Mouse (Mus musculus): ENCODE measurements at regions not wholly inside any gene's neighbourhood (a gene's known extent, or its start where the extent isn't known, plus 50 kb on each side); places are given as distances from the start of the nearest gene placed in this dataset.

- no peak for DNase-seq
Observed at GRCm38 (mm10) chr11:38618707-38619106, 1382.9 kb upstream of the Tenm2 start.

DNA sequence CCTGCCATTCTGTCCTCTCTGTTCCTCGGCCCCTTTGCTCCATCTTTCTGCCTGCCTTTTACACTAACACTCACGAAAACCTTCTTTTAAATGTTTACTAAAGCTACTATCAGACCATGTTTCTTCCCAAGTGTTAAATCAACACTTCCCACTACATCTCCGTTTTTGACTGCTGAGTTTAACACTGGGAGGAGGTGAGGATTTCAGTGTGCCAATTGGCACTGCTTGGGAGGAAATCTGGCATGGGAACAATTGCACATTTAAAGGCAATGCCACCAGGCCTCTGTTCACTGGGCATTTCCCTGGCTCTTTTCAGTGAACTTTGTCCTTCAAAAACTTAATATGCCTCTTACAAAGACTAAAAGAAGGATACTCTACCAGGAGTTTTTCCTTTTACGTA, 1365.2 kb upstream of the Tenm2 start:
- DNase-seq, result no peak

- DNase-seq, result no peak
Observed at GRCm38 (mm10) chr11:38568515-38568914, 1332.8 kb upstream of the Tenm2 start.

- peak; percentile 6 for DNase-seq
Observed at GRCm38 (mm10) chr11:38543893-38544292, 1308.1 kb upstream of the Tenm2 start.

- DNase-seq, result no peak
Observed at GRCm38 (mm10) chr11:38540097-38540496, 1304.3 kb upstream of the Tenm2 start.

DNA sequence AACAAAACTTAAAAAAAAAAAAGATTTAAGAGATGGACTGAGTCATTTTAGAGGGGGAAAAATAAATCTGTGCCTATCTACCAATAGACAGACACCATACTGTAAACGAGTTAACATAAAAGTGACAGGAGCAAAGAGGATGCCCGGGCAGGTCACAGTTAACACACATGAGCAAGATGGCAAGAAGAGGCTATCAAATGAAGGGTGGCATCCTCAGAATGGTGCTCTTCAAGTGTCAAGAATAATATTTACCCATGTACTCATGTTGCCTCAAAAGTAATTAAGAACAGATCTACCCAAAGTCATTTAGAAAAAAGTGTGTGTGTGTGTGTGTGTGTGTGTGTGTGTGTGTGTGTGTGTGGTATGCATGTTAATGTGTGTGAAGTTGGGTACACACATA, 1296.5 kb upstream of the Tenm2 start:
- DNase-seq, result no peak

GRCm38 (mm10) chr11:38509676-38510075, 1273.9 kb upstream of the Tenm2 start:
- no peak for DNase-seq

DNA sequence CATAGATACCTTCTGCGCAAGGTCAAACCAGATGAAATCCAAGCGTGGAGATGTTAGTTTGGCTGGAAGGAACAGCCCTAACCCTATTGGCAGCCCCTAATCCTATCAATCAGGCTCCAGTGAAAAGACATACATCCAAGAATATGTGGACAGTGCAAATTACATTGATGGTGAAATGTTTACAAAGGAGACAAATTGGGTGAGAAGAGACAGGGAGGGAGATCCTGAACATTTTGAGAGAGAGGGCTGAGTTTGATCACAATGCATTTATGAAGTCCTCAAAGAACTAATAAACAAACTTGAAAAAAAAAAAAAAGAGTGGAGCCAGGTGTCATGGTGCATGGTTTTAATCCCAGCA, 1228.5 kb upstream of the Tenm2 start:
- DNase-seq, result no peak

DNA sequence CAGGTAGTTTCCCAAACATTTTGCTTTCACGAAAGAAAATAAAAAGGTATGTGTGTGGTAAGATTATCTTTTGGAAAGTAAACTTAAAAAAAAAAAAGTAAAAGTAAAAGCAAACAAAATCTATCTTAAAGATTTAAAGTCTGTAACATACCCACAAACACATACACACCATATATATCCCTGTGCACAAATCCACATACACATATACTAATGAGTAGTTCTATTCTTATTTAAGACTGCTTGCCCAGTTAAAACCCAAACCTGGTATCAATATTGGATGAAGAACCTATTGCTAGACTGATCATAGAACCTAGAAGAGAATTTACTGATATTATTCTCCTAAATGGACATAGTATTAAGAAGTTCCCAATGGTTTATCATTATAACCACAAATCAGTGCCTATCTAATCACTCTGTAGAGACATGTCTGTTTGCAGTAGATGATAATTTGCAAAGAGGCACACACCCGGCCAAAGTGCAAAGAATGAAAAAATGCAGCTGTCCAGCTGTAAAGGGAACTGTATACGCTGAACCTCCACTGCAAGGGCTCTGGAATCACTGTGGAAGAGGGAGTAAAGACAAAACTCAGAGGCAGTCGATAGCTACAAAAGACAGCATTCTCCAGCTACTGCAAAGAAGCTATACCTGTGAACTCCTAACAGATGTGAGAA, 1227.9 kb upstream of the Tenm2 start:
- DNase-seq, result no peak

DNA sequence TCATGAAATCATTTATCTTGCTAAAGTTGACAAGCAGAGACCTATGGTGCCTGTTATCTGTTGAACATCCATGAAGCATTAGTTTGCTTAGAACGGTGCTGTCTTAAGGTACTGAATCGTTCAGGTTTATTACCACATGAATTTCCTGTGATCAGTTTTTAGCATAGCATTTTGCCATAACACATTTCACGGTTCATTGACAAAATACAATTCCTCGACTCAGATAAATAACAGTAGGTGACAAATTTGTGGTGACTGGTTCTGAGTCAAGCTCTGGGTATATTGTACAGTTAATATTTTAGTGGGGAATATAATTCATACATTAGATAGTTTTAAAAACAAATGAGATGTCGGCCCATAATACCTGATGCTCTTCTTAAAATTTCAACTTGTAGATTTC, 1207.5 kb upstream of the Tenm2 start:
- DNase-seq, result no peak

GRCm38 (mm10) chr11:38410302-38410701, 1174.5 kb upstream of the Tenm2 start:
- no peak for DNase-seq

GRCm38 (mm10) chr11:38397771-38398170, 1162.0 kb upstream of the Tenm2 start:
- no peak for DNase-seq

DNA sequence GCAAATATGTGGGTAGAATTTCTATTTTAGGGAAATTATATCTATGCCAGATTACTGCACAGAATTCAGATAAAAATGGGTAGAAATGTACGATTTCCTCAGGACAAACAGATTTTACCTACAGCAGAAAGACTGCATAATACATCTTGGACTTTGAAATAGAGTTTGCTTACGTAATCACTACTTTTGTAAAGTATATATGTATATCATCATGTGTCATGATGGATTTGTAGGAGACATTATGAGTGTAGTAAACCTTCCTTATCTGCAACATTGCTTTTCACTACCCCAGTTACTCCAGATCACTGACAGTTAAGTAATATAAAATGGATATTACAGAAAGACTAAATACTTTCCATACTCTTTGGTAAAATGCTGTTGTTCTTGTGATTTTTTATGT, 1151.2 kb upstream of the Tenm2 start:
- DNase-seq, result no peak

- DNase-seq, result no peak
Observed at GRCm38 (mm10) chr11:38346442-38346841, 1110.7 kb upstream of the Tenm2 start.

DNA sequence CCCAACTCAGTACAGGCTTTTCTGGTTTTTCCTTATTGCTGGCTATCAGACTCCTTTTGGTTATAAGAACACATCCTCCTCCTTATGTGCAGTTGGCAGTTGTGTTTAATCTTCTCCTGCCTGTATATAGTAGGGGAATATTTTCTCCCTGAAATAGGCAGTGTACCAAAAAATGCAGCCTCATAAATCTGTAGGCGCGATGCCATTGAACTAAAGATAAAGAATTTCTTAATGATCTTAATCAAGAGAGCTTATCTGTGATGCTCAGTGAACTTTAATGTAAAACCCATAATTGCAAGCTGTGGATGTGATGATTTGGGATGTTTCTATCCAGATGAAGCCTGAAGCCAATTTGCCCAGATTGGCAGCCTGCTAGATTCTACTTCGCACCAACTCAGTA, 1099.6 kb upstream of the Tenm2 start:
- no peak for DNase-seq

- no peak for DNase-seq
Observed at GRCm38 (mm10) chr11:38297693-38298092, 1061.9 kb upstream of the Tenm2 start.

GRCm38 (mm10) chr11:38291289-38291688, 1055.5 kb upstream of the Tenm2 start:
- no peak for DNase-seq

- DNase-seq, result no peak
Observed at GRCm38 (mm10) chr11:38280961-38281360, 1045.2 kb upstream of the Tenm2 start.

Data from adrenal gland, postnatal 25 days (tissue).